Mouse (Mus musculus) v-Abl transformed pro-B cells (cell line): ENCODE measurements around the gene Atp5e.

Experiments
- in situ Hi-C, 2 experiments: fragments of 400-800 bp; cut with MboI; formaldehyde crosslinking; loops; one replicate each; pipeline ENCODE4 v1.15.1; 2025; ENCODE audit not compliant: unreplicated experiment in 2 of 2

Atp5e gene

DNA sequence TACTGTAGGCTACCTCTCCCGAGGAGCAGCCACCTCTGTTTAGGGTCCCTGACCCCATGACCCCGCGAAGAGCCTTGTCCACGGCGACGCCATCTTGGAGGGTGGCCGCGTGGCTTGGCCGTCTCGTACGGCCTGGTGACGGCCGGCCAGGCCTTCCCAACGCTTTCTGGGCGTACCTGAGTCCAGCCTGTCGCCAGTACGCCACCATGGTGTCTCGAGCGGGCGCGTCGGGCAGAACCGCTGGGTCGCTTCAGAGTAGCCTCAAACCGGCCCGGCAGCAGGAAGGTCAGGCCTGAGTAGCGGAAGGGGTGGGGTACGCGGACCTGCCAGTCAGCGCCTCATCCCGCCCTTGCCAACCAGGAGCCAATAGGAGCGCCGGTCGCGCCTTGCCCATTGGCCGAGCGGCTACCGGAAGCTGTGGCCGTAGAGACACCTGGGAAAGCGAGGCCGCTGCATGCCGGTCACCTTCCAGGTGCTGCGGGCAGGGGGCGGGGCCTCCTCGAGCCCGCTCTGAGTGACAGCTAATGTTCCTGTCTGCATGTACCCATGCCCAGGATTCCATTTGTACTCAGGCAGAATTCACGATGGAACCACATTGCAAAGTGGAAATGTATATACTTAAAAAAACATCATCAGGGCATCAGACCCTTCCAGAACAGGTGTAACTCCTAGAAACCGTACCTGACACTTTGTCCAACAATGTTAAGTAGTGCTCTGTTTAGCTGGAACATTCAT, at the start of gene Atp5e:
Atp5e (minus strand) TSS at position 317 of the 735 bp plus-strand sequence.
- in situ Hi-C loops = loop anchor here (25.0 kb wide), 4 partner anchors 727 to 1427 kb away; partner anchors contain the start of genes Zbp1 (in 2 of the 2), Ankrd60 (in 1 of the 2) and Vapb (in 1 of the 2)

DNA sequence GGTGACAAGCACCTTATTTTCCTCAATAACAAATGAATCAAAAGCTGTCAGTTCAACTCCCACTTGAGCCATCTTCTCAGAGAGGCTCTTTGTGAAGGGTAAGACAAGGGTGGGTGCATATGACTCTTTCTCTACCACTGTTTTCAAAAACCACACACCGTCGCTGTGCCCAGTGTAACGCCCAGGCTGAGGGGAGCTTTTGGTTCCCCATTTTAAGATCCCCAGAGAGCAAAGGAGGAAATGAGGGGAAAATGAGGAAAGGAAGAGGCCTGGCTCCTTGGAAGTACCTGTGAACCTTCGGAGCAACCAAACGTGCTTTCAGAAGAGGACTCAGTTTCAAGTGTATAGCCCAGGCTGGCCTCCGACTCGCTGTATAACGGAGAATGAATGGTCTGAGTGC, 45.9 kb upstream of the Atp5e start:
- in situ Hi-C loops = loop anchor here in 1 of 2 experiments (10.0 kb wide), 1 partner anchor 395 kb away; no protein-coding TSS in a partner anchor

DNA sequence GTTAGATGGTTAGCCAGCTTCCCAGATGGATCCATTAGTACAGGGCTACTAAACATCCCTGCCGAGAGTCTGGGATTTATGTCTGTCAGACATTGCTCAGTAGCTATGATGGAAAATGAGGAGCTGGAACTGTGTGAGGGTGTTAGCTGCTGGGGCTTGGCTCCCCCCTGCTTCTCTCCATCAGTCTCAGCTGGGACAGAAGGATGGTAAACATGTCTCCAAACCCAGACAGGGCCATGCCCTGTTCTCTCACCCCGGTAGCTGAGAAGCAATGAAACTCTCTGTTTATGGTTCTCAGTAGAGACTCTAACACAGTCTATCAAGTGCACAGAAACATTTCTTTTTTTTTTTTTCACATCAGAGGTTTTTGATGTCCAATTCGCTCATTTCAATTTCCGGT, 44.1 kb upstream of the Atp5e start:
- in situ Hi-C loops = loop anchor here in 1 of 2 experiments (10.0 kb wide), 1 partner anchor 397 kb away; no protein-coding TSS in a partner anchor

- in situ Hi-C loops = loop anchor here in 1 of 2 experiments (10.0 kb wide), 1 partner anchor 402 kb away; no protein-coding TSS in a partner anchor
Observed at GRCm38 (mm10) chr2:174502831-174503460, 39.0 kb upstream of the Atp5e start.

DNA sequence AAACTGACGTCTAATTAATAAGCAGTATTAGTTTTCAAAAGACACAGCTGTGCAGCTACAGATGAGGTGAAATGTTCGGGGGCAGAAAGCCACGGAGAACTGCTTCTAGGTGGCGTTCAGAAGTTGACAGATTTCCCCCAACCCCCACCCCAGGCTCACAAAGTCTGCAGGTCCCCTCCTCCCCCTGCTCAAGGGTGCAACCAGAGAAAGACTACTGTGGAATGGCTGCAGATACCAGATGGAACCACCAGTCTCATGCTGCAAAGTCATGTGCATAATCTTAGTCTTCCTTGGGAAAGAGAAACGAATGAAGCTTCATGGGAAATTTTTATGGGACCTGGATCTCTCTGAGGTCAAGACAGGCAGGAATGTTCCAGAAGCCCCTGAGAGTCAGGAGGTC, 38.4 kb upstream of the Atp5e start:
- in situ Hi-C loops = loop anchor here in 1 of 2 experiments (10.0 kb wide), 1 partner anchor 402 kb away; no protein-coding TSS in a partner anchor

DNA sequence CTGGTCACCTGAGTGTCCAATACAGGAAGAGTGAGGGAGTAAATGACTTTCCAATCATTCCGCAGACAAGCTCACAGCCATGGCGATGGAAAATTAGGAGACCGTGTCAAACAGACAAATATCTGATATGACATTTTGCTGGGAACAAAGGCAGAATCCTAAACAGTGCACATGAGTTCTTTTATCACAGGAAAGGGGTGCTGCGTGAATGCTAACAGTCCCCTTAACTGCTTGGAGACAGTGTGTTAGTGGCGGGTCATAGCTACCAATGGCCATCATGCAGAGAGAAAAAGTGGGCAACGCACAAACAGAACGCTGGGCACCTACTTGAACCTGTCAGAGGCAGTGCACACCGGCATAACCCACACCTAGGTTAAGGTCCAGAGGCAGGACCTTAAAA, 37.6 kb upstream of the Atp5e start:
- in situ Hi-C loops = loop anchor here in 1 of 2 experiments (10.0 kb wide), 1 partner anchor 403 kb away; no protein-coding TSS in a partner anchor

DNA sequence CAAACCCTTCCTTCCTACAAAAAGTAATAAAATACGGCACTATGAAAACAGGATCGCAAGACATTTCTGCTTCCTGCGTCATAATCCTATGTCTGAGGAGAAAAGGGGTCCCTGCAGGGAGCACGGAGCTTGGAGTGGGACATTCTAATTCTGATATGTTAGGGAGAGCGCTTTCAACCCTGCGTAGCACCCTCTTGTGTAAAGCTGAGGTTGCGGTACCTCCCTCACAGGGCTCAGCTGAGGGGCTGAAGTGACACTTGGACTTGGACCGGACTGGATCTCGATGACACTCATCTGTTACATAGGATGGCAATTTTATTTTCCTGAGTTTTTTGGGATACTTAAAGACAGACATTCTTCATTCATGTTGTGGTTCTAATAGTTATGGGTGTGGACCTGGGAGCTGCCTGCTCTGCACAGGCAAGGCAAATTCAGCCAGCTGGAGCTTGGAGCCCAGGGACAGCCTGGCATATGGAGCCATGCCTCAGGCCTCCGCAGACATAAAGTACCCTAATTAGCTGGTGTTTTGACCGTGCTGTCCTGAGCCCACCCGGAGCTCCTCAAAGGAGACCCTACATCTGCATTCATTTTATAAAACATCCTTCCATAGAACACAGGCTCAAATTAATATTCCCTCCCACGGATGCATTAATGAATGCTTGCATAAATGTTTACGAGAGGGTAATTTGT, 37.1 kb upstream of the Atp5e start:
- in situ Hi-C loops = loop anchor here in 1 of 2 experiments (10.0 kb wide), 1 partner anchor 404 kb away; no protein-coding TSS in a partner anchor

DNA sequence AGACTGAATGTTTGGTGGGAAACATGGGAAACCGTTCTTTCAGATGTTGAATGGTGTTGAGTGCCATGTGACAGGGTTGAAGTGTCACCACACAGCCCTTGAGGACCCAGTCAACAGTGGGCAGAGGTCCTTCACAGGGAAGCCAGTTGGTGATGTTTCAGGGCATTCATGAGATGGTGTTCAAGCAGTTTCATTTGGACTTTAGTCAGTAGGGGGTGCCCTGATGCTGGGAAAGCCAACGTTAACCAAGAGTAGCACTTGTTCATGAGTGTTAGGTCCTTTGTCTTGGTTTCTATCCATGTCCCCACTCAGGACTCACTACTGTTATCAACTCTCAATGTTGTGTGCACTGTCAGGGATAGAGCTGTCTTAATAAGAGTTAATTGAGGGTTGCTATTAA, 29.0 kb upstream of the Atp5e start:
- in situ Hi-C loops = loop anchor here (5.0 to 10.0 kb wide), 2 partner anchors 164 to 412 kb away; no protein-coding TSS in a partner anchor

- in situ Hi-C loops = no loop called here
Observed at GRCm38 (mm10) chr2:174487005-174487404, 23.1 kb upstream of the Atp5e start.

DNA sequence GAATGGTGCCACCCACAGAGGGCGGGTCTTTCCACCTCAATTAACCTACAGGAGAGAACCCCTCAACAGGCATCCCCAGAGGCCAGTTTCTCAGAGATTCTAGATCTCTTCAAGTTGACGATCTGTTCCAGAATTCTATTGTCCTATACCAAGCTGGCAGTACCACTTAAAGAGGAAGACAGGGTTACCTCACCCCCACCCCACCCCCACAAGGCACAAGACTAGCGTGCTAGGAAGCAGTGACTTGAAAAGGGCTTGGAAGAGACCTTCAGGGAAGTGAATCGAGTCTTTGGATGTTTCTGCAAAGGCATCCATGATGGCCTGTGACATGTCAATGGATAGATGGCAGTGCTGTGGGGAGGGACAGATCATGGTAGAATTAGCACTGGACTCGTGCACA, 14.8 kb upstream of the Atp5e start:
- in situ Hi-C loops = no loop called here

DNA sequence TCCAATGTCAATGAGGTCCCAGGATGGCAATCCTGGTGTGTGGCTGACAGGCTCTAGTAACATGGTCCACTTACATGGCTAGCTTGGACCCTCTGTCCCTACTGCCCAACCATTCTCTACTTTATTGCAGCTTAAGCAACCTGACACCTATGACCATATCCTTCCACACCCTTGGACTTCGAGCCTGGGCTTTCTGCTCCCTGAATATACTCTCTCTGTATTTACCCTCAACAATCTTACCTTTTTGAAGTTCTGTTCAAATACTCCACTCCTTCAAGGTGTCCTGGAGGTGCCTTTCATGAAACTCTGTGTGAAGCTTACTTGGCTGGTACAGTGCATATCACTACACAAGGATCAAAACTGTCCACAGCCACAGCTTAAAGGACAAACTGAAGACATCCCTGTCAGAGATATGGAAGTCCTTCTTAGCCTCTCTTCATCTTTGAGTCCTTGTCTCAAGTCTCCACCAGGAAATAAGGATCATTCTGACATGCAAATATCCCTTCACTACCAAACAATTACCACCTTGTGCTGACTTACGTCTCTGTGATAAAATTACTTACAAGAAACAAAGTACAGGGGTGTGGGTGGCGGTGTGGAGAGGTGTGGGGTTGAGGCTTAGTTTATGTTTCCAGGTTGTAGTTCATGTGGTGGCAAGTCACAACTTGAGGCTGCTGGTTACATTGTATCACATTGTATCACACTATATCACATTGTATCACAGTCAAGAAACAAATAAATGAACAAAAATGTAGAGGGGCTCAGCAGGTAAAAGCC, 13.8 kb upstream of the Atp5e start:
- in situ Hi-C loops = no loop called here

DNA sequence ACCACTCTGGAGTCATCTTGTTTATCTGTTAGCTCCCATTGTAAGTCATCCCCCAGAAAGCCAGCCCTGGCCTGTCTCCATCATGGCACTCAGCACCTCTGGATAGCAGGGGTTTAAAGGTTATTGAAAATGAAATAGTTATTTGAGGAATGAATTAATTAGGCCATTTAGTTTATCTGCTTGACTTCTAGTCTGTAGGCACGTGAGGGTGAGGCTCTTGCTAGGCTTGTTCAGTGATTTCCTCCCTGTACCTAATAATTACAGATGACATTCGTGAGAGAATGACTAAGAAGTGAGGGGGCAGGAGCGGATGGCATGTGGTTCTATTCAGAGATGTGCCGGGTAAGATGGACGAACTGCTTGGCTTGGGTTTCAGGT, 9.6 kb upstream of the Atp5e start:
- in situ Hi-C loops = loop anchor here (5.0 to 25.0 kb wide), 8 partner anchors 36 to 1436 kb away; partner anchors contain the start of genes Zbp1 (in 2 of the 2), Ankrd60 (in 1 of the 2), Ctsz (in 1 of the 2) and Vapb (in 1 of the 2)

GRCm38 (mm10) chr2:174472818-174473549, 9.1 kb upstream of the Atp5e start, which contains the start of gene Prelid3b:
TSS of gene Prelid3b (minus strand) at chr2:174473081.
- in situ Hi-C loops = loop anchor here (5.0 to 25.0 kb wide), 8 partner anchors 36 to 1436 kb away; partner anchors contain the start of genes Zbp1 (in 2 of the 2), Ankrd60 (in 1 of the 2), Ctsz (in 1 of the 2) and Vapb (in 1 of the 2)

DNA sequence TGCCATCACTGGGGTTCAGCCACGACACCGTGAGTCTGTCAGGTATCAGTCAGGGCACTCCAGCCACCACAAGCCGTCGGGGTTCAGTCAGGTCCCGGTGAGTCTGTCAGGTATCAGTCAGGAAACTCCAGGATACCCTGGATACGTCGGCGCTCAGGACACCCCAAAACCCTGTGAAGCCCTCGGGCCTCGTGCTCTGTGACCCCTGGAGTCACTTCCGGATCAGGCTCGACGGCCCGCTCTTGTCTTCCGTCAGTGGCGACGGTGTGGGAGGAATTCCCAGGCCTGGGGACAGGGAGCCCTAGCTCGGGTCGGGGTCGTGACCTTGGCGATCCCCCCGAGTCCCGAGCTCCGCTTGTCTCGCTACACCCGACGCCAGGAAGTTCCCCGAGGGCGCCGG, 8.5 kb upstream of the Atp5e start:
- in situ Hi-C loops = loop anchor here (5.0 to 25.0 kb wide), 8 partner anchors 35 to 1435 kb away; partner anchors contain the start of genes Zbp1 (in 2 of the 2), Ankrd60 (in 1 of the 2), Ctsz (in 1 of the 2) and Vapb (in 1 of the 2)

DNA sequence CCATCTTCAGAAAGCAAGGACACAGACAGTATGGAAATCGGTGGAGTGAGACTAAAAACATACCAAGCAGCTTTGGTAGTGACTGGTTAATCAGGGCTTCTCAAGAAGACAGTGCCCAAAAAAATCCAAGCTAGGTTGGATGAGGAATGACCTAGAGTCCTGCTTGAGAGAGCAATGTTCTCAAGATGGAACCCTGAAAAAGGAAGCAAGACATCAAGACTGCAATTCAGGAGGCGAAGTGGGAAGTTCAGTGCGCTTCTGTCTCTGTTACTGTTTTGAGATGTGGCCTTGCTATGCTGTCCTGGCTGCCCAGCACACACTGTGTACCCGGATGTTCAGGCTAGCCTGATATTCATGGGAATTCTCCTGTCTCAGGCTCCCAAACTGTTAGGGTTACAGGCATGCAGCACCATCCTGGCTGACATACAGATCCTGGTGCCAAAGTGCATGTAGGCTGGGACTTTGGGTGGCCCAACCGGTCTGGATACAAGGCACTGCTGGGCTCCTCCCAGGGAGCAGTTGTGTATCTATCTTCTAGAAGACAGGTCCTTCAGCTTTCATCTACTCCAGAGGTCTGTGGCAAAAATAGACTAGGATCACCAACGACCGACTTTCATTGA, 7.0 kb upstream of the Atp5e start:
- in situ Hi-C loops = loop anchor here (5.0 to 25.0 kb wide), 8 partner anchors 34 to 1434 kb away; partner anchors contain the start of genes Zbp1 (in 2 of the 2), Ankrd60 (in 1 of the 2), Ctsz (in 1 of the 2) and Vapb (in 1 of the 2)

DNA sequence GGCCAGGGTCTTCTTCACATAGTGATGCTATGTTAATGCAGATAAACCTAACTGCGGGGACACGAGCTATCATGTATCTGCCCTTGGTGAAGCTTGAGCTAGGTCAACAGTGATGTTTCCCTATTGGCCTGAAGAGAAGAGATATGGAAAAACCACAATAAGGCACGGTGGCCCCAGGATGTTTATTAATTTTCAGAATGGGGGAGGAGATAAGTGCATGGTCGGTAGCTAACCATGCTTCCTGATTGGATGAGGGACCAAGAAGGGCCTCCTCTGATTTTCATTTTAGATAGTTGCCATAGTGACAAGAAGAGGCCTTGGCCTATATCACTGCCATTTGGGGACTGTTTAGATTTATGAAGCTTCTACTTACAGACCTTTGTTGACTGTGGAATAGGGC, 6.4 kb upstream of the Atp5e start:
- in situ Hi-C loops = loop anchor here (5.0 to 25.0 kb wide), 8 partner anchors 33 to 1433 kb away; partner anchors contain the start of genes Zbp1 (in 2 of the 2), Ankrd60 (in 1 of the 2), Ctsz (in 1 of the 2) and Vapb (in 1 of the 2)

DNA sequence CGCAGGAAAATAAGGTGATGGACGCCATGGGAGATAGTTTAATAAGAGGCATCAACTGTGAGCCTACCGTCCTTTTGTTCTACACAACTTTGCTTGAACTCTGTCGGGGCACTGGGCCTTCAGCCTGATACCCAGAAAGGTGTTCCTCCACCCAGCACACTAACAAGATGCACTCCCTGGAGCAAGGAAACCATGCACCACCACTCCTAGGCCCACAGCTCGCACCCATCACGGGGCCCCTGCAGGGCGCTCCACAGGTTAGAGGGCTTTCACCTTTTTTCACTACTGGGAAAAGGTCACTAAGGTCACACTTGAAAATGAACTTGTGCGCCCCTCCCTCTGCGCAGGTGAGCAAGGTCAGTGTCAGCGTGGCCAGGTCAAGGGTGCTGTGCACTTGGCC, 535 bp downstream of the Atp5e start:
- in situ Hi-C loops = loop anchor here (25.0 kb wide), 4 partner anchors 726 to 1426 kb away; partner anchors contain the start of genes Zbp1 (in 2 of the 2), Ankrd60 (in 1 of the 2) and Vapb (in 1 of the 2)

- in situ Hi-C loops = loop anchor here (25.0 kb wide), 4 partner anchors 722 to 1422 kb away; partner anchors contain the start of genes Zbp1 (in 2 of the 2), Ankrd60 (in 1 of the 2) and Vapb (in 1 of the 2)
Observed at GRCm38 (mm10) chr2:174459365-174459764, 4.5 kb downstream of the Atp5e start.
